In genomic region chrX:48147741-48148186, GRCm38 (mm10) we compare ENCODE assay signal across 11 mouse cellular contexts. TPM values are rescaled to one million over a fixed set of nuclear protein-coding genes. Genes with fewer than 3 reads are reported as not detected.
DNase-seq lines count a peak whose midpoint lies in the region; ATAC-seq lines count a peak whose summit lies in the region.
"Had no signal": no experiment of that assay in that cellular context is flagged by ENCODE, and none has a peak within 500 bp of the region (broad histone marks: within the 10 kb centered on the region; RNA-seq: fewer than 3 reads in every experiment).

No protein-coding gene starts in this region.

- no peak overlapping the region; the same call in 1 of the 2 replicates for H3K4me2 ChIP-seq in heart, embryonic 16.5 days (ENCODE audit: low read depth, low read length)
- no peak overlapping the region for H3K4me2 ChIP-seq in heart, embryonic 12.5 days
- H3K4me2 ChIP-seq: forebrain, embryonic 15.5 days had no signal

- intact Hi-C loops in left cerebral cortex, postnatal 36 days (cut with DNase I) = no loop called here

- no peak; the same call in 1 of the 2 replicates for ATAC-seq in heart, embryonic 16.5 days (replicated peaks; ENCODE audit: extremely low read depth, insufficient read depth, low FRiP score)
- no peak for ATAC-seq in heart, embryonic 12.5 days (ENCODE audit: insufficient number of reproducible peaks, low FRiP score)
- ATAC-seq: forebrain, embryonic 15.5 days had no signal

- no peak overlapping the region; the same call in 1 of the 2 replicates for H3K27ac ChIP-seq in heart, embryonic 16.5 days (ENCODE audit: low read length)
- no peak overlapping the region for H3K27ac ChIP-seq in heart, embryonic 12.5 days (ENCODE audit: poor library complexity, severe bottlenecking)
- H3K27ac ChIP-seq in brown adipose tissue, adult 24 weeks (replicated peaks; ENCODE audit: low read depth, low read length) = no peak overlapping the region
- H3K27ac ChIP-seq: forebrain, embryonic 15.5 days had no signal

- H3K4me3 ChIP-seq in heart, embryonic 16.5 days (ENCODE audit: low read length) = peak overlapping the region; percentile 27
- H3K4me3 ChIP-seq in heart, embryonic 12.5 days = no peak overlapping the region
- peak overlapping the region; percentile 24; the same call in 1 of the 2 replicates for H3K4me3 ChIP-seq in brown adipose tissue, adult 24 weeks (ENCODE audit: insufficient read depth, low read depth, low read length)
- peak overlapping the region; percentile 92 for H3K4me3 ChIP-seq in megakaryocyte, embryonic 14.5 days (replicated peaks)
- H3K4me3 ChIP-seq: forebrain, embryonic 15.5 days had no signal

- H3K9me3 ChIP-seq in heart, embryonic 16.5 days (replicated peaks; ENCODE audit: control insufficient read depth, low read length) = no peaks in the 10 kb centered on the region
- no peaks in the 10 kb centered on the region for H3K9me3 ChIP-seq in heart, embryonic 12.5 days (replicated peaks)
- no peaks in the 10 kb centered on the region for H3K9me3 ChIP-seq in megakaryocyte, embryonic 14.5 days
- H3K9me3 ChIP-seq: forebrain, embryonic 15.5 days had no signal

- no peaks in the 10 kb centered on the region for H3K36me3 ChIP-seq in heart, embryonic 16.5 days (ENCODE audit: control insufficient read depth, insufficient read depth)
- H3K36me3 ChIP-seq in heart, embryonic 12.5 days = no peaks in the 10 kb centered on the region
- H3K36me3 ChIP-seq in megakaryocyte, embryonic 14.5 days (replicated peaks; ENCODE audit: low read length) = peaks cover 35% of the 10 kb centered on the region
- H3K36me3 ChIP-seq: forebrain, embryonic 15.5 days had no signal

- H3K9ac ChIP-seq in heart, embryonic 16.5 days (ENCODE audit: low read length) = no peak overlapping the region
- H3K9ac ChIP-seq in heart, embryonic 12.5 days = no peak overlapping the region
- H3K9ac ChIP-seq: forebrain, embryonic 15.5 days had no signal

- H3K4me1 ChIP-seq in heart, embryonic 16.5 days (ENCODE audit: control insufficient read depth, insufficient read depth, low read length) = peaks cover 9% of the 10 kb centered on the region
- H3K4me1 ChIP-seq in heart, embryonic 12.5 days (replicated peaks) = peaks cover 8% of the 10 kb centered on the region; the same call in 1 of the 2 replicates
- peaks cover 2% of the 10 kb centered on the region; the same call in 1 of the 2 replicates for H3K4me1 ChIP-seq in brown adipose tissue, adult 24 weeks (ENCODE audit: control insufficient read depth, insufficient read depth, insufficient read length, low read length)
- peaks cover 64% of the 10 kb centered on the region for H3K4me1 ChIP-seq in megakaryocyte, embryonic 14.5 days
- H3K4me1 ChIP-seq: forebrain, embryonic 15.5 days had no signal

- no peaks in the 10 kb centered on the region for H3K27me3 ChIP-seq in heart, embryonic 16.5 days (ENCODE audit: control insufficient read depth, insufficient read depth, low read length)
- peaks cover 7% of the 10 kb centered on the region; the same call in 1 of the 2 replicates for H3K27me3 ChIP-seq in heart, embryonic 12.5 days (replicated peaks)
- peaks cover 10% of the 10 kb centered on the region for H3K27me3 ChIP-seq in megakaryocyte, embryonic 14.5 days (replicated peaks)
- H3K27me3 ChIP-seq: forebrain, embryonic 15.5 days had no signal

- WGBS in heart, embryonic 16.5 days = 74% methylated on average over 7 of the region's 7 CpGs
- 72% methylated on average over 7 of the region's 7 CpGs for WGBS in heart, embryonic 12.5 days

- DNase-seq in thymus, postnatal 0 days (ENCODE audit: low spot score) = peak; percentile 80
- no peak for DNase-seq in left cerebral cortex, postnatal 36 days (ENCODE audit: low spot score in 2 of 2)
- DNase-seq in ovary, postnatal 36 days (ENCODE audit: low spot score) = no peak
- no peak for DNase-seq in left cerebral cortex, adult 11 months (ENCODE audit: low spot score)
- DNase-seq: kidney, adult 2 months had no signal

RNA-seq across cellular contexts. Expression of gene Sash3, which starts 1.5 kb away (rescaled TPM):
- polyA plus RNA-seq in heart, embryonic 16.5 days (2015; fragmentation: Nextera tagmentation; extraction: Ambion mirVana) = 8.8 and 22.3 TPM in 2 replicates
- 0.84 and 0.96 TPM in 2 replicates for polyA plus RNA-seq in heart, embryonic 12.5 days (2016; fragmentation: Nextera tagmentation; extraction: Ambion mirVana)
- 1.3 and 1.4 TPM in 2 replicates for polyA plus RNA-seq in brown adipose tissue, adult 24 weeks (2012; ENCODE audit: insufficient read depth, insufficient read length, missing spikeins)
- 26.2 and 50.4 TPM in 2 replicates for polyA plus RNA-seq in megakaryocyte, embryonic 14.5 days (2012; ENCODE audit: insufficient read depth, low replicate concordance)
- 240 and 251 TPM in 2 replicates for polyA plus RNA-seq in thymus, postnatal 0 days (2015; fragmentation: Nextera tagmentation; extraction: Ambion mirVana)
- total RNA-seq in left cerebral cortex, postnatal 36 days (2021) = 1 to 10 TPM; 1.2 to 1.5 TPM
- polyA plus RNA-seq: C2C12 had no signal

RNA-seq across cellular contexts. Expression of gene Xpnpep2, which starts 39.2 kb away (rescaled TPM):
- polyA plus RNA-seq in heart, embryonic 16.5 days (2015; fragmentation: Nextera tagmentation; extraction: Ambion mirVana) = 0.84 and 0.98 TPM in 2 replicates
- polyA plus RNA-seq in heart, embryonic 12.5 days (2016; fragmentation: Nextera tagmentation; extraction: Ambion mirVana) = 0.15 and 0.41 TPM in 2 replicates
- polyA plus RNA-seq in brown adipose tissue, adult 24 weeks (2012; ENCODE audit: insufficient read depth, insufficient read length, missing spikeins) = 1.2 and 3.1 TPM in 2 replicates
- polyA plus RNA-seq in megakaryocyte, embryonic 14.5 days (2012; ENCODE audit: insufficient read depth, low replicate concordance) = 0.26 TPM in 1 of 2 replicates, not detected in the other
- polyA plus RNA-seq in thymus, postnatal 0 days (2015; fragmentation: Nextera tagmentation; extraction: Ambion mirVana) = 0.46 and 0.55 TPM in 2 replicates
- total RNA-seq in left cerebral cortex, postnatal 36 days (2021) = under 1 TPM; 0.15 to 0.16 TPM
